Mouse (Mus musculus): ENCODE measurements at regions not wholly inside any gene's neighbourhood (a gene's known extent, or its start where the extent isn't known, plus 50 kb on each side); places are given as distances from the start of the nearest gene placed in this dataset.

GRCm38 (mm10) chr2:61474626-61475025 is 103.8 kb upstream of the Tank start:
- no peaks in the 10 kb centered on the region for H3K9me3 ChIP-seq (replicated peaks; ENCODE audit: low read length)
- H3K4me2 ChIP-seq (ENCODE audit: insufficient read depth, low read depth, poor library complexity, severe bottlenecking): no peak overlapping the region
- no peak overlapping the region for H3K9ac ChIP-seq (ENCODE audit: insufficient read depth, low read depth)
- H3K4me3 ChIP-seq (replicated peaks in 1 of 3; ENCODE audit: low read depth in 2 of 3, low read length in 2 of 3, poor library complexity in 1 of 3): no peak overlapping the region
- in situ Hi-C loops (cut with MboI; ENCODE audit: low pct_ligation_motif_present, low pct_unique_long_range_greater_than_20kb, low sequenced_read_pairs) (loop anchor here (25.0 kb wide), 3 partner anchors 488 to 737 kb away; no protein-coding TSS in a partner anchor), dilution Hi-C loops (cut with MboI; ENCODE audit: extremely low pct_ligation_motif_present, extremely low pct_unique_long_range_greater_than_20kb, low sequenced_read_pairs) (no loop called here)
- no peaks in the 10 kb centered on the region for H3K79me2 ChIP-seq (replicated peaks; ENCODE audit: control insufficient read depth, extremely low read depth, insufficient read depth, poor library complexity, severe bottlenecking)
- H3K27me3 ChIP-seq (replicated peaks): no peaks in the 10 kb centered on the region
- H3K27ac ChIP-seq (ENCODE audit: insufficient read depth, low read depth): no peak overlapping the region
- no peak for DNase-seq (ENCODE audit: extremely low read depth)
- no peaks in the 10 kb centered on the region for H3K36me3 ChIP-seq (replicated peaks in 1 of 2; ENCODE audit: control insufficient read depth in 1 of 2, insufficient read depth in 1 of 2, low read length in 1 of 2)
- no peaks in the 10 kb centered on the region; a peak in 1 of 4 replicates for H3K4me1 ChIP-seq (ENCODE audit: control insufficient read depth in 1 of 2, insufficient read depth in 2 of 2)
- no peak for TF ChIP-seq TCF12 (IDR thresholded peaks at IDR 0.05; ENCODE audit: low read depth, low read length)
- no peak for TF ChIP-seq HCFC1 (IDR thresholded peaks at IDR 0.05; ENCODE audit: low read depth, low read length)
- TF ChIP-seq CTCF (conservative IDR thresholded peaks at IDR 0.05 in 1 of 2, IDR thresholded peaks at IDR 0.05 in 1 of 2; ENCODE audit: low read depth in 2 of 2, low read length in 2 of 2): no peak
- TF ChIP-seq CHD2 (IDR thresholded peaks at IDR 0.05; ENCODE audit: low read length): no peak
- TF ChIP-seq NELFE (IDR thresholded peaks at IDR 0.05; ENCODE audit: low read depth, low read length): no peak
- TF ChIP-seq CHD1 (IDR thresholded peaks at IDR 0.05; ENCODE audit: low read depth, low read length): no peak
- TF ChIP-seq MEF2A (IDR thresholded peaks at IDR 0.05; ENCODE audit: borderline replicate concordance, low read depth, low read length): no peak
- no peak for TF ChIP-seq MAFK (IDR thresholded peaks at IDR 0.05; ENCODE audit: insufficient replicate concordance, low read length)
- TF ChIP-seq PAX5 (IDR thresholded peaks at IDR 0.05; ENCODE audit: low read length): no peak

GRCm38 (mm10) chr2:61470521-61470920 is 107.9 kb upstream of the Tank start:
- DNase-seq (ENCODE audit: extremely low read depth): no peak

GRCm38 (mm10) chr2:61470064-61470463 is 108.3 kb upstream of the Tank start:
- no peaks in the 10 kb centered on the region for H3K4me1 ChIP-seq (ENCODE audit: control insufficient read depth in 1 of 2, insufficient read depth in 2 of 2)

More at GRCm38 (mm10) chr2:61470521-61470920, 107.9 kb upstream of the Tank start:
- Histone ChIP-seq H3K36me3 (replicated peaks in 1 of 2; ENCODE audit: control insufficient read depth in 1 of 2, insufficient read depth in 1 of 2, low read length in 1 of 2) (no peaks in the 10 kb centered on the region), H3K79me2 (replicated peaks; ENCODE audit: control insufficient read depth, extremely low read depth, insufficient read depth, poor library complexity, severe bottlenecking) (no peaks in the 10 kb centered on the region), H3K27ac (ENCODE audit: insufficient read depth, low read depth) (no peak overlapping the region), H3K9me3 (replicated peaks; ENCODE audit: low read length) (no peaks in the 10 kb centered on the region), H3K4me2 (ENCODE audit: insufficient read depth, low read depth, poor library complexity, severe bottlenecking) (no peak overlapping the region), H3K4me1 (ENCODE audit: control insufficient read depth in 1 of 2, insufficient read depth in 2 of 2) (no peaks in the 10 kb centered on the region), H3K4me3 (replicated peaks in 1 of 3; ENCODE audit: low read depth in 2 of 3, low read length in 2 of 3, poor library complexity in 1 of 3) (no peak overlapping the region), H3K27me3 (replicated peaks) (no peaks in the 10 kb centered on the region), H3K9ac (ENCODE audit: insufficient read depth, low read depth) (no peak overlapping the region)
- dilution Hi-C loops (cut with MboI; ENCODE audit: extremely low pct_ligation_motif_present, extremely low pct_unique_long_range_greater_than_20kb, low sequenced_read_pairs) (no loop called here), in situ Hi-C loops (cut with MboI; ENCODE audit: low pct_ligation_motif_present, low pct_unique_long_range_greater_than_20kb, low sequenced_read_pairs) (loop anchor here (25.0 kb wide), 3 partner anchors 492 to 733 kb away; no protein-coding TSS in a partner anchor)
- no peak for TF ChIP-seq POLR2AphosphoS2 (IDR thresholded peaks at IDR 0.05; ENCODE audit: low read depth, low read length)
- no peak for TF ChIP-seq PAX5 (IDR thresholded peaks at IDR 0.05; ENCODE audit: low read length)
- TF ChIP-seq CHD1 (IDR thresholded peaks at IDR 0.05; ENCODE audit: low read depth, low read length): no peak
- no peak for TF ChIP-seq EP300 (IDR thresholded peaks at IDR 0.05; ENCODE audit: low read length)
- no peak for TF ChIP-seq TBP (conservative IDR thresholded peaks at IDR 0.05; ENCODE audit: low read depth, low read length)
- TF ChIP-seq CTCF (conservative IDR thresholded peaks at IDR 0.05 in 1 of 2, IDR thresholded peaks at IDR 0.05 in 1 of 2; ENCODE audit: low read depth in 2 of 2, low read length in 2 of 2): no peak
- TF ChIP-seq MAX (IDR thresholded peaks at IDR 0.05; ENCODE audit: low read length): no peak
- no peak for TF ChIP-seq ETS1 (conservative IDR thresholded peaks at IDR 0.05; ENCODE audit: low read depth, low read length)
- no peak for TF ChIP-seq MAZ (IDR thresholded peaks at IDR 0.05; ENCODE audit: low read depth, low read length)

More at GRCm38 (mm10) chr2:61470064-61470463, 108.3 kb upstream of the Tank start:
- Histone ChIP-seq H3K36me3 (replicated peaks in 1 of 2; ENCODE audit: control insufficient read depth in 1 of 2, insufficient read depth in 1 of 2, low read length in 1 of 2) (no peaks in the 10 kb centered on the region), H3K79me2 (replicated peaks; ENCODE audit: control insufficient read depth, extremely low read depth, insufficient read depth, poor library complexity, severe bottlenecking) (no peaks in the 10 kb centered on the region), H3K4me3 (replicated peaks in 1 of 3; ENCODE audit: low read depth in 2 of 3, low read length in 2 of 3, poor library complexity in 1 of 3) (no peak overlapping the region), H3K4me2 (ENCODE audit: insufficient read depth, low read depth, poor library complexity, severe bottlenecking) (no peak overlapping the region), H3K9ac (ENCODE audit: insufficient read depth, low read depth) (no peak overlapping the region), H3K27ac (ENCODE audit: insufficient read depth, low read depth) (no peak overlapping the region), H3K9me3 (replicated peaks; ENCODE audit: low read length) (no peaks in the 10 kb centered on the region), H3K27me3 (replicated peaks) (no peaks in the 10 kb centered on the region)
- DNase-seq (ENCODE audit: extremely low read depth): no peak
- in situ Hi-C loops (cut with MboI; ENCODE audit: low pct_ligation_motif_present, low pct_unique_long_range_greater_than_20kb, low sequenced_read_pairs): loop anchor here (25.0 kb wide), 3 partner anchors 492 to 733 kb away; no protein-coding TSS in a partner anchor
- TF ChIP-seq CHD1 (IDR thresholded peaks at IDR 0.05; ENCODE audit: low read depth, low read length): no peak
- no peak for TF ChIP-seq NELFE (IDR thresholded peaks at IDR 0.05; ENCODE audit: low read depth, low read length)
- no peak for TF ChIP-seq HCFC1 (IDR thresholded peaks at IDR 0.05; ENCODE audit: low read depth, low read length)
- no peak for TF ChIP-seq UBTF (IDR thresholded peaks at IDR 0.05; ENCODE audit: low read depth, low read length)
- TF ChIP-seq RAD21 (IDR thresholded peaks at IDR 0.05; ENCODE audit: low read depth, low read length): no peak
- no peak for TF ChIP-seq RCOR1 (conservative IDR thresholded peaks at IDR 0.05; ENCODE audit: low read depth, low read length)
- TF ChIP-seq MXI1 (IDR thresholded peaks at IDR 0.05; ENCODE audit: low read depth, low read length): no peak
- no peak for TF ChIP-seq POLR2A (IDR thresholded peaks at IDR 0.05; ENCODE audit: low read depth, low read length)
- TF ChIP-seq USF1 (IDR thresholded peaks at IDR 0.05; ENCODE audit: low read depth, low read length): no peak
- TF ChIP-seq JUN (IDR thresholded peaks at IDR 0.05; ENCODE audit: insufficient read depth, low read depth, low read length): no peak
- no peak for TF ChIP-seq TBP (conservative IDR thresholded peaks at IDR 0.05; ENCODE audit: low read depth, low read length)
- no peak for TF ChIP-seq JUND (conservative IDR thresholded peaks at IDR 0.05; ENCODE audit: low read depth, low read length)
- dilution Hi-C loops (cut with MboI; ENCODE audit: extremely low pct_ligation_motif_present, extremely low pct_unique_long_range_greater_than_20kb, low sequenced_read_pairs): no loop called here
